Mouse (Mus musculus) E14TG2a.4 (cell line): ENCODE data around the gene Myo1a.
"Not testable (repeated sequence)": the region's sequence is repeated elsewhere in the genome, so short reads cannot be mapped to it uniquely, and the experiment has no call there.

Source experiments
- H3K27me3 ChIP-seq: 2 replicates; pipeline ENCODE4 v1.6.1; 2014; ENCODE audit warnings: low read length, control low read depth; ENCODE audit not compliant: insufficient read depth
- H3K36me3 ChIP-seq: 2 replicates; pipeline ENCODE4 v1.6.1; 2014; ENCODE audit warnings: low read length, control low read depth; ENCODE audit not compliant: insufficient read depth
- H3K4me1 ChIP-seq: replicated peaks from 2 replicates; pipeline ENCODE4 v1.6.1; 2014; ENCODE audit warnings: low read depth, low read length, control low read depth
- H3K4me3 ChIP-seq: replicated peaks from 2 replicates; pipeline ENCODE4 v1.5.1; 2014; ENCODE audit warnings: mild to moderate bottlenecking, low read length
- H3K9me3 ChIP-seq: 2 replicates; pipeline ENCODE4 v1.6.1; 2014; ENCODE audit warnings: low read length, control low read depth
- CTCF ChIP-seq: conservative IDR thresholded peaks from 2 replicates; pipeline ENCODE4 v1.5.1; 2014; ENCODE audit warnings: low read length
- NANOG ChIP-seq: IDR thresholded peaks from 2 replicates; pipeline ENCODE4 v1.6.1; 2014; ENCODE audit warnings: borderline replicate concordance, low read length, mixed read lengths
- POU5F1 ChIP-seq: IDR thresholded peaks from 2 replicates; pipeline ENCODE4 v1.6.1; 2014; ENCODE audit warnings: low read length, borderline replicate concordance

Myo1a gene

GRCm38 (mm10) chr10:127754566-127755166, 49.7 kb downstream of the Myo1a start:
- peaks cover 6% of the 10 kb centered on the region; the same call in 1 of the 2 replicates for H3K9me3 ChIP-seq
- TF ChIP-seq POU5F1: no peak
- TF ChIP-seq NANOG: no peak
- TF ChIP-seq CTCF: no peak
- H3K4me3 ChIP-seq: no peak overlapping the region
- no peaks in the 10 kb centered on the region for H3K36me3 ChIP-seq
- H3K27me3 ChIP-seq: peaks cover 19% of the 10 kb centered on the region
- peaks cover 29% of the 10 kb centered on the region for H3K4me1 ChIP-seq

GRCm38 (mm10) chr10:127755246-127755645, 50.3 kb downstream of the Myo1a start:
- Histone ChIP-seq H3K27me3 (peaks cover 17% of the 10 kb centered on the region), H3K9me3 (peaks cover 6% of the 10 kb centered on the region; the same call in 1 of the 2 replicates), H3K36me3 (no peaks in the 10 kb centered on the region), H3K4me3 (no peak overlapping the region), H3K4me1 (peaks cover 23% of the 10 kb centered on the region)
- TF ChIP-seq POU5F1 (no peak), CTCF (no peak), NANOG (no peak)

DNA sequence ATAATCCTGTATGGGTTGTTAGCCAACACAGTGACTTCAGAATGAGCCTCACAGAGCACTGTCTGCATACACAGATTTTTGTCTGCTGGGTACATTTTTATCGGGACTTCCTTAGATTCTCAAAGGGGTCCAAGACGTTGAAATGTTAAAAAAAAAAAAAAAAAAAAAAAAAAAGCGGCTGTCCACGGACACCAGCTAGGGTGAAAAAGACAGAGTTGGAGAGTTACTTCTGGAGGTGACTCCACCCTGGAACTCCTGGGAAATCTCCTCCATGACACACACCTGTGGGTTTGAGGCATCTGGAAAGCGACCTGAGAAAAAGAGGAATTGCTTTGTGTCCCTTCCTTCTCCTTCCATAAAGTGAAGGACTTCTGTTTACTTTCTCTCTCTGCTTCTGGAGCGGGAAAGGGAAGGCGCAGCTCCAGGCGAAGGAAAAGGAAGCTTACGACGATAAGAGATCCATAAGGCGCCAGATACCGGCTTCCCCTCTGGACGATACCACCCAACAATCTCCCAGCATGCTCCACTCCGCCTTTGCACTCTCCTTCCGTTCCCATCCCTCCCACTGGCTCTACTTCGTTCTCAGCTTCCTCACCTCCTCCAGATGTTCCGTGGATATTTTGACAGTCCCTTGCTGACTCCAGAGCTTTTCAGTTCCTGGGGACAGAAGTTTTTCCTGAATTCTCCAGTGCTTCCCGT, 50.9 kb downstream of the Myo1a start:
- Histone ChIP-seq H3K27me3 (peaks cover 10% of the 10 kb centered on the region), H3K4me1 (peaks cover 17% of the 10 kb centered on the region), H3K4me3 (peak overlapping the region; percentile 37), H3K36me3 (no peaks in the 10 kb centered on the region), H3K9me3 (peaks cover 6% of the 10 kb centered on the region; the same call in 1 of the 2 replicates)
- TF ChIP-seq POU5F1 (no peak), NANOG (no peak), CTCF (no peak)

DNA sequence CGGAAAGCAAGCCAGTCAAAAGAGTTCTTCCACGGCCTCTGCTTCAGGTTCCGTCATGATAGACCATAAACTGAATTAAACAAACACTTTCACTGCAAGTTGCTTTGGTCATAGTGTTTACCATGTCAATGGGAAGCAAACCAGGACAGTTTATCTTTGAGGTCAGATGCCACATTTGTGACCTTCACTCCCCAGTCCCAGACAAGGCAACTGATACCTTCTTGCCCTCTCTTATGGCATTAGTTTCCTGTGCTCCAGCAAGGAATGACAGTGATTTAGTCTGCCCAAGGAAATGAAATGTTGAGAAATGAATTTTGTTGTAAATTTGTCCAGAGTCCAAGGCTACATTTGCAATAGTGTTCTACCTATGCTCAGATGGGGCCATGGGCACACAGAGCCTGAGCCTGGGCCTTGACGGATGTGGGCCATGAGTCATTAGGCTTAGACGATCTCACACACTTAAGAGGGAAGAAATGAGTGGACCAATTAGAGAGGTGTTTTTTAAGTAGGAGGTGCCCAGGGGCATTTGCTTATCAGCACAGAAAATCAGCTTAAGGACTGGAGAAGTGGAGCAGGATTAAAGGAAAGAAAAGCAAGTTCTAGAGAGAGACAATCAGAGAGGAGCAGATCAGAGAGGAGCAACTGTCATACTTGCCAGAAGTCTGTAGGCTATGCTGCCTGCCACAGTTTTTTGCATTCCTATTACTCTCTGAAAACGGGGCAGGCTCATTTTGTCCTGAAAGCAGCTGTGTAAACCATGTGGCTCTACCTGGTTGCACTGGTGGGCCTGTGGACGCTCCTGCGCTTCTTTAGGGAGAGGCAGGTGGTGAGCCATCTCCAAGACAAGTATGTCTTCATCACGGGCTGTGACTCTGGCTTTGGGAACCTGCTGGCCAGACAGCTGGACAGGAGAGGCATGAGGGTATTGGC, 54.5 kb downstream of the Myo1a start, which contains the start of the genes Rdh1 and Rdh16f1:
Rdh1 (plus strand) TSS at position 541 of the 930 bp plus-strand sequence.
Rdh16f1 (plus strand) TSS at position 607 of the 930 bp plus-strand sequence.
- Histone ChIP-seq H3K36me3 (no peaks in the 10 kb centered on the region), H3K9me3 (peaks cover 6% of the 10 kb centered on the region; the same call in 1 of the 2 replicates), H3K4me1 (peaks cover 9% of the 10 kb centered on the region), H3K27me3 (peaks cover 4% of the 10 kb centered on the region; the same call in 1 of the 2 replicates), H3K4me3 (no peak within 1 kb of the TSS)
- no peak for TF ChIP-seq NANOG
- TF ChIP-seq CTCF: no peak
- TF ChIP-seq POU5F1: no peak

DNA sequence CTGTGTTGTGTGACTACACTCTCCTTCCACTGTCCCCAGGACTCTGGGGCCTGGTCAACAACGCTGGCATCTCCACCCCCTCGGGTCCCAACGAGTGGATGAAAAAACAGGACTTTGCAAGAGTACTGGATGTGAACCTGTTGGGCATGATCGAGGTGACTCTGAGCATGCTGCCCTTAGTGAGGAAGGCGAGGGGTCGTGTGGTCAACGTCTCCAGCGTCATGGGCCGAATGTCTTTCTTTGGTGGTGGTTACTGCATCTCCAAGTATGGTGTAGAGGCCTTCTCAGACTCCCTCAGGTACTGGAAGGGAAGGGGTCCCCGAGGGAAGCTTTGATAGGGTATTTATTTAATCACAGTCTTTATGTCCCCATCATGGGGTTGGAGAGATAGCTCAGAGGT, 58.0 kb downstream of the Myo1a start:
- H3K4me3 ChIP-seq, H3K9me3 ChIP-seq, H3K36me3 ChIP-seq, H3K27me3 ChIP-seq, H3K4me1 ChIP-seq: not testable (repeated sequence)

DNA sequence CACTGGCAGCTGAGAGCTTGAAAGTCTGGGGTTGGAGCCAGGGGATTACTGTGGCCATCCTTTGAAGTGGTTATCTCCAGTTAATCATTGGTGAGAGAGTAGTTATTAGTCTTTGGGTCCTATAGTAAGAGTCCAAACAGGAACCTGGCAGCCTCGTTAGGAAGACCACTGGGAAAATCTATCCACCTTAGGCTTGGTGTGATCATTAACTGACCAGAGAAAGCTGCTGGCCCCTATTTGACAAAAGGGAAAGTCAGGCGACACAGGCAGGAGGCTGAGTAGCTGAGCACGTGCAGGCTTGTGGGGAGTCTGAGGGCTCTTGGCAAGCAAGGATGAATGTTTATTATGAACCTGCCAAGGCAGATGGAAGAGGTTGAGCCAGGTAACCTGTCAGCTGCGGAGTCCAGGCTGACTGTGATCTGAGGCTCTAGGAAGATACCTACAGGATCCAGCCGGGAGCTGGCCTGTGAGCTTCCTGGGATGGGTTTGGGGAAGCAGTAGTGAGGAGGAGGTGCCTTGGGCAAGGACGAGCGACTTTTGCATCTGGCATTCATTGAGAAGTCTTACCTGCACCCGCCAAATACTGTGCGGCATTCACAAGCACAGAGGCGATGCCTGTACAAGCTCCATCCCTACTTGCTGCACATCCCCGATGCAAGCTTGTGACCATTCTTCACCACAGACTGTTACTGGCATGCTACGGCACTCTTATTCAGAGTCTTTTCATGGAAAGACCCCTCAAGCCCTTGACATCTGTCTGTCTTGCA, 59.1 kb downstream of the Myo1a start:
- TF ChIP-seq NANOG (no peak), POU5F1 (no peak), CTCF (no peak)
- no peak overlapping the region for H3K4me3 ChIP-seq
- H3K36me3 ChIP-seq: no peaks in the 10 kb centered on the region
- H3K9me3 ChIP-seq: 0 out of 2 replicates have a peak, but pooled peaks cover 3% of the 10 kb centered on the region
- H3K4me1 ChIP-seq: no peaks in the 10 kb centered on the region
- peaks cover 4% of the 10 kb centered on the region; the same call in 1 of the 2 replicates for H3K27me3 ChIP-seq

GRCm38 (mm10) chr10:127766564-127766963, 61.6 kb downstream of the Myo1a start:
- Histone ChIP-seq H3K9me3 (peaks cover 10% of the 10 kb centered on the region; the same call in 1 of the 2 replicates), H3K27me3 (peaks cover 4% of the 10 kb centered on the region; the same call in 1 of the 2 replicates), H3K4me3 (no peak overlapping the region), H3K4me1 (no peaks in the 10 kb centered on the region), H3K36me3 (no peaks in the 10 kb centered on the region)
- TF ChIP-seq POU5F1 (no peak), CTCF (no peak), NANOG (no peak)
